Comparison of ENCODE assay signal across 17 mouse cellular contexts in genomic region chr2:92503421-92503820, GRCm38 (mm10). TPM values are rescaled to one million over a fixed set of nuclear protein-coding genes. Genes with fewer than 3 reads are reported as not detected.
A peak's percentile ranks its signal among the peaks of the same experiment; 100 is the strongest.
DNase-seq lines count a peak whose midpoint lies in the region; ATAC-seq and TF ChIP-seq lines count a peak whose summit lies in the region.
"Had no signal": no experiment of that assay in that cellular context is flagged by ENCODE, and none has a peak within 500 bp of the region (broad histone marks: within the 10 kb centered on the region; RNA-seq: fewer than 3 reads in every experiment).

No protein-coding gene starts in this region.

- WGBS in intestine, postnatal 0 days = 76% methylated on average over 3 of the region's 3 CpGs
- 80% methylated on average over 3 of the region's 3 CpGs for WGBS in intestine, embryonic 15.5 days
- WGBS in stomach, postnatal 0 days = 73% methylated on average over 3 of the region's 3 CpGs

- TF ChIP-seq CTCF in intestine, postnatal 0 days (IDR thresholded peaks at IDR 0.05; ENCODE audit: low read depth) = peak; percentile 47
- TF ChIP-seq CTCF in stomach, postnatal 0 days (IDR thresholded peaks at IDR 0.05; ENCODE audit: low read depth) = peak; percentile 55

- no peaks in the 10 kb centered on the region for H3K9me3 ChIP-seq in intestine, postnatal 0 days (ENCODE audit: control insufficient read depth)
- no peaks in the 10 kb centered on the region for H3K9me3 ChIP-seq in intestine, embryonic 15.5 days
- H3K9me3 ChIP-seq in stomach, postnatal 0 days (ENCODE audit: control insufficient read depth, low read length) = no peaks in the 10 kb centered on the region
- H3K9me3 ChIP-seq: heart, embryonic 12.5 days; liver, embryonic 13.5 days; midbrain, embryonic 12.5 days had no signal

- no peak overlapping the region for H3K4me3 ChIP-seq in intestine, postnatal 0 days (ENCODE audit: low read depth, low read length)
- H3K4me3 ChIP-seq in intestine, embryonic 15.5 days (replicated peaks) = no peak overlapping the region
- no peak overlapping the region for H3K4me3 ChIP-seq in stomach, postnatal 0 days (ENCODE audit: low read depth, low read length)
- H3K4me3 ChIP-seq: heart, embryonic 12.5 days; liver, embryonic 13.5 days; midbrain, embryonic 12.5 days had no signal

- H3K4me2 ChIP-seq in intestine, postnatal 0 days (replicated peaks; ENCODE audit: low read depth) = no peak overlapping the region
- no peak overlapping the region for H3K4me2 ChIP-seq in intestine, embryonic 15.5 days (replicated peaks)
- H3K4me2 ChIP-seq in stomach, postnatal 0 days (replicated peaks; ENCODE audit: low read depth) = no peak overlapping the region
- H3K4me2 ChIP-seq: heart, embryonic 12.5 days; liver, embryonic 13.5 days; midbrain, embryonic 12.5 days had no signal

- no peaks in the 10 kb centered on the region for H3K4me1 ChIP-seq in intestine, postnatal 0 days (replicated peaks; ENCODE audit: control insufficient read depth, insufficient read depth, low read length)
- H3K4me1 ChIP-seq in intestine, embryonic 15.5 days (replicated peaks) = no peaks in the 10 kb centered on the region
- no peaks in the 10 kb centered on the region for H3K4me1 ChIP-seq in stomach, postnatal 0 days (replicated peaks; ENCODE audit: control insufficient read depth, insufficient read depth)
- H3K4me1 ChIP-seq: heart, embryonic 12.5 days; liver, embryonic 13.5 days had no signal

- peak; percentile 27 for DNase-seq in testis, postnatal 10 days (ENCODE audit: low spot score)
- no peak for DNase-seq in testis, postnatal 14 days (ENCODE audit: low spot score)
- DNase-seq in MEL-GATA-1-ER (ENCODE audit: extremely low read depth, low read depth) = peak; percentile 2
- DNase-seq in stomach, postnatal 0 days (ENCODE audit: low spot score) = no peak
- DNase-seq in cerebellum, postnatal 25 days = no peak
- DNase-seq: adrenal gland, postnatal 10 days; cerebellum, adult 18-20 months; gastrocnemius, postnatal 25 days; kidney, adult 11 months; kidney, postnatal 14 days; liver, embryonic 13.5 days; lung, postnatal 36 days; thymus, postnatal 14 days had no signal

- no peak for TF ChIP-seq EP300 in stomach, postnatal 0 days (optimal IDR thresholded peaks at IDR 0.05)

- H3K36me3 ChIP-seq in intestine, postnatal 0 days (ENCODE audit: control insufficient read depth, insufficient read depth) = no peaks in the 10 kb centered on the region
- H3K36me3 ChIP-seq in intestine, embryonic 15.5 days = no peaks in the 10 kb centered on the region
- no peaks in the 10 kb centered on the region for H3K36me3 ChIP-seq in stomach, postnatal 0 days (ENCODE audit: control insufficient read depth, insufficient read depth, low read length)
- H3K36me3 ChIP-seq: heart, embryonic 12.5 days; liver, embryonic 13.5 days; midbrain, embryonic 12.5 days had no signal

- no peak overlapping the region for H3K9ac ChIP-seq in intestine, postnatal 0 days (ENCODE audit: low read depth, low read length)
- no peak overlapping the region for H3K9ac ChIP-seq in intestine, embryonic 15.5 days
- no peak overlapping the region for H3K9ac ChIP-seq in stomach, postnatal 0 days (ENCODE audit: low read length)
- H3K9ac ChIP-seq: heart, embryonic 12.5 days; liver, embryonic 13.5 days; midbrain, embryonic 12.5 days had no signal

- no peak overlapping the region for H3K27ac ChIP-seq in intestine, postnatal 0 days (ENCODE audit: low read depth, low read length)
- H3K27ac ChIP-seq in intestine, embryonic 15.5 days = no peak overlapping the region
- H3K27ac ChIP-seq in stomach, postnatal 0 days (replicated peaks) = no peak overlapping the region
- H3K27ac ChIP-seq: liver, embryonic 13.5 days; midbrain, embryonic 12.5 days had no signal

- ATAC-seq in intestine, postnatal 0 days = no peak
- ATAC-seq in intestine, embryonic 15.5 days = no peak
- no peak for ATAC-seq in stomach, postnatal 0 days (ENCODE audit: low FRiP score, low TSS enrichment)

- H3K27me3 ChIP-seq in intestine, postnatal 0 days (replicated peaks; ENCODE audit: control insufficient read depth, insufficient read depth, low read length) = no peaks in the 10 kb centered on the region
- H3K27me3 ChIP-seq in intestine, embryonic 15.5 days (replicated peaks) = no peaks in the 10 kb centered on the region
- H3K27me3 ChIP-seq in stomach, postnatal 0 days (ENCODE audit: control insufficient read depth, insufficient read depth, low read length) = no peaks in the 10 kb centered on the region
- H3K27me3 ChIP-seq: heart, embryonic 12.5 days; liver, embryonic 13.5 days had no signal

RNA-seq across cellular contexts. Expression of gene Slc35c1, which starts 43.1 kb away (rescaled TPM):
- polyA plus RNA-seq in intestine, postnatal 0 days (2015; fragmentation: Nextera tagmentation; extraction: Ambion mirVana) = 51.9 and 59.2 TPM in 2 replicates
- polyA plus RNA-seq in intestine, embryonic 15.5 days (2015; fragmentation: Nextera tagmentation; extraction: Ambion mirVana) = 37.3 and 44.5 TPM in 2 replicates
- polyA plus RNA-seq in stomach, postnatal 0 days (2015; fragmentation: Nextera tagmentation; extraction: Ambion mirVana) = 35.8 and 41.7 TPM in 2 replicates

Comparison
In these comparisons a context has a peak if more than half of its experiments do, and no peak if none do; other contexts are left out.
1. DNase-seq: peak in testis, postnatal 10 days (single experiment) and MEL-GATA-1-ER (single experiment); none in testis, postnatal 14 days (single experiment), stomach, postnatal 0 days (single experiment) and cerebellum, postnatal 25 days (0 of 2).